ENCODE assay signal across 27 mouse cellular contexts in the genomic region with DNA sequence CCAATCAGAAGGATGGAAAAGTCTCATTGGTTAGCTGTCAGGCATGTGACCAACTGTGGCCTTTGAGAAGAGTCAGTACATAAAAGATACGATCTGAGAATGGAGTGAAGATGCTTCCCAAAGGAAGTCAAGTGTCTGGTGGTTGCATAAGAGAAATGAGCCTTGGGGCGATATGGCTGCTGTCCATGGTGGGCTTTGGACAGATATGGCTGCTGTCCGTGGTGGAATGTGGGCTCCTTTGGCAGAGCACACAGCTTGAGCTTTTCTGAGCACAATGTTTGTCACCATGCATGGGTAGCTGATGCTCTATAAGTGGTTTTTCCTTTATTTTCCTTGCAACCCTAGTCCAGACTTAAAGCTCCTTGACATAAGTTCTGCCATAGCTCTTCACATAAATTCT.
DNase-seq lines count a peak whose midpoint lies in the region; ATAC-seq and TF ChIP-seq lines count a peak whose summit lies in the region.
"Had no signal": no experiment of that assay in that cellular context is flagged by ENCODE, and none has a peak within 500 bp of the region (broad histone marks: within the 10 kb centered on the region; RNA-seq: fewer than 3 reads in every experiment).

No protein-coding gene starts in this region.

- no peak overlapping the region for H3ac ChIP-seq in C2C12 (ENCODE audit: control insufficient read depth, insufficient read length, low read depth)

- DNase-seq in kidney, postnatal 4 days: peak; percentile 24 to 39
- no peak for DNase-seq in kidney, adult 9 months
- DNase-seq in MEL (ENCODE audit: low read depth, low spot score): peak; percentile 3
- peak; percentile 25 for DNase-seq in embryo, embryonic 11 days
- no peak for DNase-seq in spleen, postnatal 10 days (ENCODE audit: low spot score in 2 of 2)
- no peak for DNase-seq in frontal cortex, postnatal 10 days (ENCODE audit: low spot score in 2 of 2)
- DNase-seq: adrenal gland, postnatal 10 days; gastrocnemius, postnatal 25 days; heart, postnatal 36 days; kidney, adult 2 months; lung, adult 18-20 months; retina, postnatal 1 day; right cerebral cortex, postnatal 25 days; thymus, postnatal 25 days had no signal

- H3K9me3 ChIP-seq in MEL (replicated peaks; ENCODE audit: insufficient read depth, low read length): no peaks in the 10 kb centered on the region
- H3K9me3 ChIP-seq: embryonic facial prominence, embryonic 13.5 days; forebrain, embryonic 13.5 days; limb, embryonic 13.5 days; liver, embryonic 12.5 days; midbrain, embryonic 15.5 days; neural tube, embryonic 13.5 days had no signal

- TF ChIP-seq CTCF in C2C12 (IDR thresholded peaks at IDR 0.05; ENCODE audit: control insufficient read depth, insufficient read depth, insufficient read length): no peak
- TF ChIP-seq CTCF in MEL (IDR thresholded peaks at IDR 0.05 in 2 of 3, conservative IDR thresholded peaks at IDR 0.05 in 1 of 3; ENCODE audit: control insufficient read depth in 1 of 3, insufficient read depth in 1 of 3, low read depth in 2 of 3, low read length in 3 of 3, poor library complexity in 1 of 3, severe bottlenecking in 1 of 3): no peak

- no peaks in the 10 kb centered on the region for H3K79me3 ChIP-seq in C2C12 (ENCODE audit: low read depth)

- H3K27me3 ChIP-seq in C2C12 (ENCODE audit: control insufficient read depth, insufficient read depth, insufficient read length) (no peaks in the 10 kb centered on the region), MEL (ENCODE audit: control insufficient read depth in 1 of 2, insufficient read depth in 2 of 2, low read length in 2 of 2) (no peaks in the 10 kb centered on the region)
- H3K27me3 ChIP-seq: forebrain, embryonic 13.5 days; heart, embryonic 15.5 days; limb, embryonic 13.5 days; liver, embryonic 12.5 days; megakaryocyte, embryonic 14.5 days; midbrain, embryonic 15.5 days; neural tube, embryonic 13.5 days; Patski had no signal

- H3K79me2 ChIP-seq in C2C12 (ENCODE audit: control insufficient read depth, insufficient read depth) (no peaks in the 10 kb centered on the region), MEL (ENCODE audit: control insufficient read depth, insufficient read depth, low read length, poor library complexity) (no peaks in the 10 kb centered on the region)

- TF ChIP-seq EP300 in MEL (IDR thresholded peaks at IDR 0.05; ENCODE audit: low read depth in 1 of 2, low read length in 2 of 2): no peak

- no peak for TF ChIP-seq POLR2A in MEL (IDR thresholded peaks at IDR 0.05; ENCODE audit: control insufficient read depth in 1 of 2, insufficient read depth in 1 of 2, low read depth in 1 of 2, low read length in 2 of 2, poor library complexity in 1 of 2)

- H3K4me3 ChIP-seq in C2C12 (ENCODE audit: insufficient read depth, poor library complexity, severe bottlenecking) (no peak overlapping the region), MEL (ENCODE audit: control insufficient read depth in 1 of 2, insufficient read depth in 1 of 2, low read depth in 2 of 2, low read length in 2 of 2) (no peak overlapping the region)
- H3K4me3 ChIP-seq: embryonic facial prominence, embryonic 13.5 days; erythroblast, embryonic 14.5 days; forebrain, embryonic 13.5 days; heart, embryonic 15.5 days; limb, embryonic 13.5 days; liver, embryonic 12.5 days; megakaryocyte, embryonic 14.5 days; midbrain, embryonic 15.5 days; neural tube, embryonic 13.5 days had no signal

- no peak overlapping the region for H3K27ac ChIP-seq in MEL (ENCODE audit: control insufficient read depth, low read depth, low read length)
- H3K27ac ChIP-seq: embryonic facial prominence, embryonic 13.5 days; forebrain, embryonic 13.5 days; heart, embryonic 15.5 days; hindbrain, embryonic 14.5 days; limb, embryonic 13.5 days; liver, embryonic 12.5 days; midbrain, embryonic 15.5 days; neural tube, embryonic 13.5 days had no signal

- no peak for TF ChIP-seq RAD21 in MEL (IDR thresholded peaks at IDR 0.05; ENCODE audit: low read depth, low read length)

- ATAC-seq in megakaryocyte progenitor cell, adult 5-6 weeks (replicated peaks; ENCODE audit: poor library complexity): no peak
- ATAC-seq: forebrain, embryonic 13.5 days; liver, embryonic 12.5 days; midbrain, embryonic 15.5 days; Patski had no signal

- H3K36me3 ChIP-seq in C2C12 (ENCODE audit: control insufficient read depth, insufficient read depth) (no peaks in the 10 kb centered on the region), MEL (ENCODE audit: control insufficient read depth in 1 of 2, insufficient read depth in 2 of 2, low read length in 2 of 2) (no peaks in the 10 kb centered on the region)
- H3K36me3 ChIP-seq: embryonic facial prominence, embryonic 13.5 days; heart, embryonic 15.5 days; limb, embryonic 13.5 days; liver, embryonic 12.5 days; midbrain, embryonic 15.5 days; neural tube, embryonic 13.5 days had no signal

- no peak overlapping the region for H3K9ac ChIP-seq in MEL (ENCODE audit: control insufficient read depth, low read depth, low read length, poor library complexity, severe bottlenecking)
- H3K9ac ChIP-seq: embryonic facial prominence, embryonic 13.5 days; forebrain, embryonic 13.5 days; heart, embryonic 15.5 days; hindbrain, embryonic 14.5 days; limb, embryonic 13.5 days; liver, embryonic 12.5 days; midbrain, embryonic 15.5 days; neural tube, embryonic 13.5 days had no signal

- no peaks in the 10 kb centered on the region for H3K4me1 ChIP-seq in MEL (ENCODE audit: control insufficient read depth in 1 of 2, insufficient read depth in 2 of 2, low read length in 2 of 2)
- H3K4me1 ChIP-seq: embryonic facial prominence, embryonic 13.5 days; forebrain, embryonic 13.5 days; heart, embryonic 15.5 days; limb, embryonic 13.5 days; liver, embryonic 12.5 days; megakaryocyte, embryonic 14.5 days had no signal

TF ChIP-seq in C2C12, 6 proteins besides CTCF, POLR2A, EP300 and RAD21:
- TF ChIP-seq FOSL1 (IDR thresholded peaks at IDR 0.05; ENCODE audit: insufficient read depth, low read length, poor library complexity, severe bottlenecking) (no peak), USF1 (IDR thresholded peaks at IDR 0.05; ENCODE audit: low read depth) (peak; percentile 26)
TF ChIP-seq in C2C12: peak in this region for 1.

TF ChIP-seq in MEL, 35 proteins besides CTCF, POLR2A, EP300 and RAD21:
- TF ChIP-seq ELF1 (IDR thresholded peaks at IDR 0.05; ENCODE audit: low read depth, low read length) (no peak), ZKSCAN1 (IDR thresholded peaks at IDR 0.05; ENCODE audit: low read depth, low read length) (no peak), USF2 (IDR thresholded peaks at IDR 0.05; ENCODE audit: borderline replicate concordance in 1 of 2, insufficient read depth in 1 of 2, low read depth in 1 of 2, low read length in 2 of 2) (no peak), ZNF384 (IDR thresholded peaks at IDR 0.05; ENCODE audit: low read depth, low read length) (no peak), MAFK (IDR thresholded peaks at IDR 0.05; ENCODE audit: borderline replicate concordance, low read depth, low read length) (no peak), MEF2A (IDR thresholded peaks at IDR 0.05; ENCODE audit: extremely low read depth, insufficient replicate concordance, low read depth, low read length, poor library complexity, severe bottlenecking) (no peak), POLR2AphosphoS5 (IDR thresholded peaks at IDR 0.05; ENCODE audit: borderline replicate concordance, low read depth, low read length) (no peak), UBTF (IDR thresholded peaks at IDR 0.05; ENCODE audit: borderline replicate concordance, insufficient read depth, low read depth, low read length) (no peak)

Comparison
In these comparisons a context has a peak if more than half of its experiments do, and no peak if none do; other contexts are left out.
1. DNase-seq: peak in kidney, postnatal 4 days (2 of 2), MEL (single experiment) and embryo, embryonic 11 days (single experiment); none in kidney, adult 9 months (single experiment), spleen, postnatal 10 days (0 of 2) and frontal cortex, postnatal 10 days (0 of 2).